Mouse (Mus musculus): ENCODE data around the gene Ugt2a1. TPM values are rescaled to one million over a fixed set of nuclear protein-coding genes. Genes with fewer than 3 reads are reported as not detected.
A peak's percentile ranks its signal among the peaks of the same experiment; 100 is the strongest.
"Not testable (repeated sequence)": the region's sequence is repeated elsewhere in the genome, so short reads cannot be mapped to it uniquely, and the experiment has no call there.

Gene Ugt2a1
- polyA plus RNA-seq, 1 experiment from 2014 or later = not detected

DNA sequence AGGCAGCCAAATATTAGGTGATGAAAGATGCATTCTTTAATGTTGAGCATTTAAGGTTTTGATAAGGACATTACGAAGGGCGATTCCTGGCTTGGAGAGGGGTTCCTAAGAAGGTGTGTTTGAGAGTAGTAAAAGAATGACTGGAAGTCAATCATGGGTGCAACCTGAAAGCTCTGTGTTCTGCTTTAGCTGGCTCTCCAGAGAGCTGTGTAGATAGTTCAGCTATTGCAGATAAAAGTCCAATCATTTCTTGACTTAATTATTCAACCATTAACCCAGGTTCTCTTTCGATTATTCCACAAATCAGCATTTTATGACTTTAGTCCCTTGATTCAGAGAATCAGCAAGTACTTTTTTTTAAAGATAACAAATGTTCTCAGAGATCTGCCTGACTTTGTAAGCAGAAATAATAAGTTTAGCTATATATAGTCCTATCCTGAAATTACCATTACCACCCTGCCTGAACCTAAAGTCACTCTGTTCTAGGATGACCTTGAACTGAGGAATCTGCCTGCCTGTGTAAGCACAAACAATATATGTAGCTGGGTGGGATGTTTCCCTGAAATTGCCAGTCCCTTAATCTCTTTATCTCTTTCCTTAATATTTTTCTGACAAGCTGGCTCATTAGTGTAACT lies 34.3 kb downstream of the Ugt2a1 start:
- H3K4me1 ChIP-seq (replicated peaks; ENCODE audit: control insufficient read depth, insufficient read depth, low read length) = no peaks in the 10 kb centered on the region
- no peaks in the 10 kb centered on the region for H3K9me3 ChIP-seq (ENCODE audit: control insufficient read depth)
- no peak overlapping the region for H3K9ac ChIP-seq (ENCODE audit: low read depth, low read length)
- no peak; the same call in 1 of the 2 replicates for ATAC-seq
- no peak overlapping the region for H3K4me2 ChIP-seq (replicated peaks; ENCODE audit: low read depth)
- H3K27ac ChIP-seq (ENCODE audit: low read depth, low read length) = no peak overlapping the region
- H3K4me3 ChIP-seq (ENCODE audit: low read depth, low read length) = no peak overlapping the region
- no peak for TF ChIP-seq CTCF (IDR thresholded peaks at IDR 0.05; ENCODE audit: low read depth)
- WGBS = 38% methylated on average over 3 of the region's 3 CpGs
- H3K27me3 ChIP-seq (replicated peaks; ENCODE audit: control insufficient read depth, insufficient read depth, low read length) = no peaks in the 10 kb centered on the region
- H3K36me3 ChIP-seq (ENCODE audit: control insufficient read depth, insufficient read depth) = no peaks in the 10 kb centered on the region

DNA sequence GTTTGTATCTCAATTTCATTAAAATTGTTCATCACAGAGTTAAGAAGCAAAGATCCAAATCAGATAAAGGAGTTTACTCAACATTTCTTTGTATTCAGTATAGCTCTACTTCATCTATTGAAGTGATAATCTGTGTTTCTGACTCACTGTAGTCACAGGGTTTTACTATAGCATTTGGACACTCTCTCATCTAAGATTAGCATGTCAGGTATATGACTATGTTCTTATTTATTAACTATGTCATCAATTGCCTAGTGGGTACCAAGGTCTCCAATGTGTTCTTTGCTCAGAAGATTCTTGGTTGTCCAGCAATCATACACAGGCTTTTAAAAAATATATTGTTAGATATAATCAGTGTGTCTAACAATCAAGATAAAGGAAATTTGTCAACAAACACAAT lies 35.2 kb downstream of the Ugt2a1 start:
- ATAC-seq = peak; percentile 50; the same call in 1 of the 2 replicates

DNA sequence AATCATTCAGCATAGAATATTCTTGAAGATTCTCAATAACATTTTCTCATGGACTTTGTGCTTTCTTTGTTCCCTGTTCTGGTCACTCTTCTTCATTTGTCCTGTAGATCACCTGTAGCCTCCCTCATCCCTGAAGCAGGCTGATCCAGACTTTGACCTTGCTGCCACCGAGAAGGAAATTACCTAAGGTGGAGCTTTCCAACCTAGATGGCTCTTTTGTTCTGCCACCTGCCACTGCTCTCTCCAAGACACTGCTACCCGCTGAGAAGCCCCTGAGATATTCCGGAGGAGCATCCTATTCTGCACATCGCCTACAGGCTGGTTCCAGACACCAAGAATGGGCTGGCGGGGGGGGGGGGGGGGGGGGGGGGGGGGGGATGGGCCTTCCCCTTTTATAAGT lies 38.2 kb downstream of the Ugt2a1 start:
- H3K36me3 ChIP-seq (ENCODE audit: control insufficient read depth, insufficient read depth); H3K4me2 ChIP-seq (replicated peaks; ENCODE audit: low read depth); H3K27ac ChIP-seq (ENCODE audit: low read depth, low read length); H3K4me1 ChIP-seq (replicated peaks; ENCODE audit: control insufficient read depth, insufficient read depth, low read length); H3K4me3 ChIP-seq (ENCODE audit: low read depth, low read length); H3K27me3 ChIP-seq (replicated peaks; ENCODE audit: control insufficient read depth, insufficient read depth, low read length); H3K9ac ChIP-seq (ENCODE audit: low read depth, low read length); H3K9me3 ChIP-seq (ENCODE audit: control insufficient read depth): not testable (repeated sequence)
- peak; percentile 66 for ATAC-seq
- 71% methylated on average over 4 of the region's 5 CpGs for whole genome bisulfite sequencing

More for the DNA sequence above, 35.2 kb downstream of the Ugt2a1 start:
- Histone ChIP-seq H3K27ac (ENCODE audit: low read depth, low read length) (no peak overlapping the region), H3K9ac (ENCODE audit: low read depth, low read length) (no peak overlapping the region), H3K4me2 (replicated peaks; ENCODE audit: low read depth) (no peak overlapping the region), H3K27me3 (replicated peaks; ENCODE audit: control insufficient read depth, insufficient read depth, low read length) (no peaks in the 10 kb centered on the region), H3K4me3 (ENCODE audit: low read depth, low read length) (no peak overlapping the region), H3K36me3 (ENCODE audit: control insufficient read depth, insufficient read depth) (no peaks in the 10 kb centered on the region), H3K9me3 (ENCODE audit: control insufficient read depth) (no peaks in the 10 kb centered on the region), H3K4me1 (replicated peaks; ENCODE audit: control insufficient read depth, insufficient read depth, low read length) (no peaks in the 10 kb centered on the region)
- TF ChIP-seq CTCF (IDR thresholded peaks at IDR 0.05; ENCODE audit: low read depth) = no peak

DNA sequence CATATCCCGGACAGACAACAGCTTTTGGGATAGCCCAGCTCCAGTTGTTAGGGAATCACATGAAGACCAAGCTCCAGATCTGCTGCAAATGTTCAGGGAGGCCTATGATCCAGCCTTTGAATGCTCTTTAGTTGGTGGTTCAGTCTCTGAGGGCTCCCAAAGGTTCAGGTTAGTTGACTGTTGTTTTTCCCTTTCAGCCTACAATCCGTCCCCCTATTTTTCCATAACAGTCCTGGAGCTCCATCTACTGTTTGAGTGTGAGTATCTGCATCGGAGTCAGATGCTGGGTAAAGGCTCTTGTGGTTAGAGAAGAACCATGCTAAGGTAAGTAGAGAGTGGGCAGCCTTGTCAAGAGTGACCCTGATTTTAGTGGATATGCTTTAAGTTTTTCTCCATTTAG lies 54.4 kb downstream of the Ugt2a1 start:
- ATAC-seq = peak; percentile 67; the same call in 1 of the 2 replicates
- Histone ChIP-seq H3K4me1 (replicated peaks; ENCODE audit: control insufficient read depth, insufficient read depth, low read length) (no peaks in the 10 kb centered on the region), H3K4me2 (replicated peaks; ENCODE audit: low read depth) (no peak overlapping the region), H3K27me3 (replicated peaks; ENCODE audit: control insufficient read depth, insufficient read depth, low read length) (no peaks in the 10 kb centered on the region), H3K27ac (ENCODE audit: low read depth, low read length) (no peak overlapping the region), H3K4me3 (ENCODE audit: low read depth, low read length) (no peak overlapping the region), H3K9ac (ENCODE audit: low read depth, low read length) (no peak overlapping the region), H3K36me3 (ENCODE audit: control insufficient read depth, insufficient read depth) (no peaks in the 10 kb centered on the region), H3K9me3 (ENCODE audit: control insufficient read depth) (no peaks in the 10 kb centered on the region)
- WGBS = 41% methylated on average over 3 of the region's 3 CpGs
- peak; percentile 89 for TF ChIP-seq CTCF (IDR thresholded peaks at IDR 0.05; ENCODE audit: low read depth)

DNA sequence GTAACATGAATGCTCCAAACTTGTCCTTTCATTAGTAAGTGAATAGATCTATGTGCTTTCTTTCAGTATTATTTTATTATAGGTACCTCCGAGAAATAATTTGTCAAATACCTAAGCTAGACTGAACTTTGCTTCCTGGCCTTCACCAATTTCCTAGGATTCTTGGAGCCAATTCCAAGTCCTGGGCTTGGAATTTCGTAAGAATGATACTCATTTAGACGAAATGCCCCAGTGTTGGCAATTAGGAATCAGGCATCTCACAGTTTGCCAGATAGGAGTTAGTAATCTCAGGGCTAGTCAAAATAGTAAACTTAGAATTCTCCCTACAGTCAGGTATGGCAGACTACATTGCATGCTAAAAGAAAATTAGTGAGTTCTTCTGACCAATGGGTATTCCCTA lies 65.0 kb downstream of the Ugt2a1 start:
- no peak for ATAC-seq
- TF ChIP-seq CTCF (IDR thresholded peaks at IDR 0.05; ENCODE audit: low read depth) = no peak
- H3K9ac ChIP-seq (ENCODE audit: low read depth, low read length) = no peak overlapping the region
- no peaks in the 10 kb centered on the region for H3K4me1 ChIP-seq (replicated peaks; ENCODE audit: control insufficient read depth, insufficient read depth, low read length)
- no peaks in the 10 kb centered on the region for H3K27me3 ChIP-seq (replicated peaks; ENCODE audit: control insufficient read depth, insufficient read depth, low read length)
- H3K4me2 ChIP-seq (replicated peaks; ENCODE audit: low read depth) = no peak overlapping the region
- no peaks in the 10 kb centered on the region for H3K36me3 ChIP-seq (ENCODE audit: control insufficient read depth, insufficient read depth)
- no peaks in the 10 kb centered on the region for H3K9me3 ChIP-seq (ENCODE audit: control insufficient read depth)
- no peak overlapping the region for H3K27ac ChIP-seq (ENCODE audit: low read depth, low read length)
- 79% methylated on average over 3 of the region's 3 CpGs for WGBS
- H3K4me3 ChIP-seq (ENCODE audit: low read depth, low read length) = no peak overlapping the region

DNA sequence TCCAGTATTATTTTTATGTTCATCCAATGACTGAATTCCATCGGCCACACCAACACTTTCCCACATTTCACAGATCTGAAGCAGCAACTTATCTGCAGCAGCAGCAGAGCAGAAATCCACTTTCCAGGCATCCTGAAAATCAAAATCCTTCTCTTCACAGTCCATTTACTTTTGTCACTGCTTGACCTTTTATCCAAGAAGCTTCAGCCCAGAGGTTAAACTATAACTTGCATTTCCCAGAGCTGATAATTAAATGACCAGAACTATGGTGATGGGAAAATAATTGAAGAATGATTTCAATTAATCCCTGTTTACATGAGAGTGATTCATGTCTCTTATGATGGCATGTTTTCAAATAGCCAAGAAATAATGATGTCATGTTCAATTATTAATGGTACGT lies 66.6 kb downstream of the Ugt2a1 start, which contains the start of gene Ugt2b38:
Gene Ugt2b38 (minus strand): TSS at position 163 of the 400 bp plus-strand sequence.
- H3K4me2 ChIP-seq (replicated peaks; ENCODE audit: low read depth); H3K27me3 ChIP-seq (replicated peaks; ENCODE audit: control insufficient read depth, insufficient read depth, low read length); ATAC-seq; H3K4me1 ChIP-seq (replicated peaks; ENCODE audit: control insufficient read depth, insufficient read depth, low read length); H3K36me3 ChIP-seq (ENCODE audit: control insufficient read depth, insufficient read depth); H3K9ac ChIP-seq (ENCODE audit: low read depth, low read length); H3K4me3 ChIP-seq (ENCODE audit: low read depth, low read length); H3K27ac ChIP-seq (ENCODE audit: low read depth, low read length); H3K9me3 ChIP-seq (ENCODE audit: control insufficient read depth): not testable (repeated sequence)
- 100% methylated on average over 1 of the region's 2 CpGs for WGBS

Other genes starting within 250 kb of the Ugt2a1 start
- gene Ugt2b37, start 236.1 kb downstream of the Ugt2a1 start, polyA plus RNA-seq (2015; fragmentation: Nextera tagmentation; extraction: Ambion mirVana) = 0.07 TPM in 1 of 2 replicates, not detected in the other
- 5.9 and 6.9 TPM in 2 replicates for gene Ugt2a3, start 153.7 kb downstream of the Ugt2a1 start, polyA plus RNA-seq (2015; fragmentation: Nextera tagmentation; extraction: Ambion mirVana)
- gene Ugt2b38, start 66.7 kb downstream of the Ugt2a1 start, polyA plus RNA-seq (2015; fragmentation: Nextera tagmentation; extraction: Ambion mirVana) = 0.10 TPM in 1 of 2 replicates, not detected in the other
- not detected in 2 replicates for gene Ugt2a2, start 8.6 kb downstream of the Ugt2a1 start, polyA plus RNA-seq (2015; fragmentation: Nextera tagmentation; extraction: Ambion mirVana)
- gene Gm43638, start 4.1 kb downstream of the Ugt2a1 start, polyA plus RNA-seq (2015; fragmentation: Nextera tagmentation; extraction: Ambion mirVana) = not detected in 2 replicates
- 279 and 297 TPM in 2 replicates for gene Sult1b1, start 47.3 kb upstream of the Ugt2a1 start, polyA plus RNA-seq (2015; fragmentation: Nextera tagmentation; extraction: Ambion mirVana)
- 210 and 241 TPM in 2 replicates for gene Sult1d1, start 78.2 kb upstream of the Ugt2a1 start, polyA plus RNA-seq (2015; fragmentation: Nextera tagmentation; extraction: Ambion mirVana)
- gene Sult1e1, start 100.7 kb upstream of the Ugt2a1 start, polyA plus RNA-seq (2015; fragmentation: Nextera tagmentation; extraction: Ambion mirVana) = not detected in 2 replicates
- gene Csn1s1, start 175.3 kb upstream of the Ugt2a1 start, polyA plus RNA-seq (2015; fragmentation: Nextera tagmentation; extraction: Ambion mirVana) = 0.78 and 2.9 TPM in 2 replicates
- 2.4 and 8.2 TPM in 2 replicates for gene Csn2, start 208.8 kb upstream of the Ugt2a1 start, polyA plus RNA-seq (2015; fragmentation: Nextera tagmentation; extraction: Ambion mirVana)

Measured in intestine, postnatal 0 days (tissue).